Mouse (Mus musculus): ENCODE data around the gene Smndc1.
"Not testable (repeated sequence)": the region's sequence is repeated elsewhere in the genome, so short reads cannot be mapped to it uniquely, and the experiment has no call there.

Gene Smndc1

DNA sequence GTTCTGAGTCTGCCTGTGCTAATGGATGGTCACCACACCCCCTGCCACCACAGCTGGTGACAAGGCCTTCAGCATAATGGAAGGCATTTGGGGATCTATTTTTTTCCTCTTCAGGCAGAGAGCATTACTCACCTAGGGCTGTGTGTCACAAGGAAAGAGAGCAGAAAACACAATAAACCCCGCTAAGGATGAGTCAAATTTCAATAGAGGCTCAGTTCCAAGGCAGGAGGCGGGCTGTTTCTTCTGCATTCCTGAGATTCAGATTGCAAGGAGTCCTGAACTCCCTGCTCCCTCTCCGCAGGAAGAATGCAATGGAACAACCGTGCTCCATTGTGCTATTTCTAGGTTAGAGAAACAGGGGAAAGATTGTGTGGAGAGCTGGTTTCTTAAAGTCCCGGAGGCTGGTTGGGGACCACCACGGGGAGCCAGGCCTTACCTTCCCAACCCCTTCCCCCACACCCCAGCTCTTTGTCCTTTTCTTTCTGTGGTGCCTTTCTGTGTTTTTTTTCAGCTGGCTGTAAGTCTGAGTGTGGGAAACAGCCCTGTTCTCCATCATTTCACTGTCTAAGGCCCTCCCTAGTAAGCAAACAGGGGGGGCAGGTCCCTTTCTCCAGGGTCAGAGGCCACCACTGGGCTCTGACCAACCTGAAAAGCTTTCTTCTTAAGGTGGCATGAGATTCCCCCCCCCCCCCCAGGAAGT is 21.9 kb upstream of the Smndc1 start:
- DNase-seq = no peak

DNA sequence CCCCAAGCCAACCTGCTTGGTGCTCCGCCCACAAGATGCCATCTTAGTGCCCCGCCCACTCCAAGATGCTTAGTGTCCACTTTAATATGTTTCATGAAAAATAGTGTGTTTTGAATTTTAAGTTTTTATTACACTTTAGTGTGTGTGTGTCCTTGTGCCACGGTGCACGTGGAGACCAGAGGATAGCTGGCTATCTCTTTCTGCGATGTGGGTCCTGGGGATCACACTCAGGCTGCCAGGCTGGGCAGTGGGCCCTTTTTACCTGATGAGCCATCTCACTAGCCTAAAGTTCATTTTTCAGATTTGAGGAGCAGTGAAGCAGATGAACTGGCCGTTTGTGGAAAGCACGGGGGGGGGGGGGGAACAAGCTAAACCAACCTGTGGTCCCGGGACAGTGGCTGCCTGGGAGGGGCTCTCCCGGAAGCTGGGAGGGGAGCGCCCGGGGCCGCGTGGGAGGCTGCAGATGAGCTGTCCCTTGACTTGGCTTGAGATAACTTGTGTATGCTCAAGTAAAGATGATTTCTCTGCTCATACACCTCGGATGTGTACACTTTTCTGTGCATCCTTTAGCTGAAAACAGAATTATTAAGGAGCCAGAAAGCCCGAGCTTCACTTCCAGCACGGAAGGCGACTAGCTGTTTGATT is 19.4 kb upstream of the Smndc1 start:
- no peak for DNase-seq

DNA sequence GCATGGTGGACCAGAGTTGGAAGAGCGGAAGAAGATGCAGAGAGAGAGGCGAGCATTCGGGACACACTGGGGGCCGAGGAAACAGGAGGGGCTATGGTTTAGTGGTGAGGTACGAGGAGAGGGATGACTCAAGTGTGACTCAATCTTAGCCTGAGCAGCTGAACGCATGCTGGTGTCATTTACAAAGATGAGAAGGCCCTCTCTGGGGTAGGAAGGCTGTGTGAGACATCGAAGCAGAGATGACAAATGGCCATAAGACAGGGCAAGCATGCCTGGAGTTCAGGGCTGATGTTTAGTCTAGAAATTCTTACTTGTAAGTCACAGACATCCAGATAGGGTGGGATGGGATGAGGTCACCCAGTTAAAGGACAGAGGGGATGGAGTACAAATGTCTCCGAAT is 18.0 kb upstream of the Smndc1 start:
- DNase-seq = no peak

DNA sequence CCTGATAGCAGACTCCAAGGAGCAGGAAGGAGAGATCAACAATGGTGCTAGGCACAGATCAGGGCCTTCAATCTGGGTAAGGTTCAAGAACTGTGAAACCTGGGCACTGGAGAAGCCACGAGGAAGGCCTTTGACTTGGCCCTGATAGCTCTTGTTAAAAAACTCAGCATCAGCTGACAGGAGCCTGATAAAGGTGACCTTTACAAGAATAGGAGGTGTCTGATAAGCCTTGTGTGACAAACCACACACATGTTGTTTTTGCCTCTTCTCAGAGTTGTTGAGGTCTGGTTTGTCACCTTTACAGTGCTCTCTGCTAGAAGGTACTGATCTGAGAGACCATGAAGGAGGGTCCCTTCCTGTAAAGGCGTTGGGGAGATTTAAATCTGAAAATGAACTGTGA is 17.0 kb upstream of the Smndc1 start:
- DNase-seq = no peak

DNA sequence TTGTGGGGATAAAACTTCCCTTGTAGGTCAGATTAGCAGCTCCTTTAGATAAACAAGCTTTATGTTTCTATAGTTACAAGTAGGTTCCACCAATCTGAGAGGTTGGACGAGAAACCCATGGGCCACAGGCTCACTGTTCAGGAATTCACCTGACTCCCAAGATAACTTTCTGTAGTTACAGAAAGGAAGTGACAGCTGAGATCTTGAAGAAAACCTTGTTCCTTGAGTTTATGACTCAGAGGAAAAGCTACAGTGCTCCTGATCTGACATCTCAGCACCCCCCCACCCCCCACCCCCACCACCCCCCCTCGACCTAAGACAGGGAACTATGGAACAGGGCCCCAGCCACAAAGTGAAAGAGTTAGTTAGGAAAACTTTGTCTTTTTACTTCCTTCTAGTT is 15.4 kb upstream of the Smndc1 start:
- DNase-seq = no peak

DNA sequence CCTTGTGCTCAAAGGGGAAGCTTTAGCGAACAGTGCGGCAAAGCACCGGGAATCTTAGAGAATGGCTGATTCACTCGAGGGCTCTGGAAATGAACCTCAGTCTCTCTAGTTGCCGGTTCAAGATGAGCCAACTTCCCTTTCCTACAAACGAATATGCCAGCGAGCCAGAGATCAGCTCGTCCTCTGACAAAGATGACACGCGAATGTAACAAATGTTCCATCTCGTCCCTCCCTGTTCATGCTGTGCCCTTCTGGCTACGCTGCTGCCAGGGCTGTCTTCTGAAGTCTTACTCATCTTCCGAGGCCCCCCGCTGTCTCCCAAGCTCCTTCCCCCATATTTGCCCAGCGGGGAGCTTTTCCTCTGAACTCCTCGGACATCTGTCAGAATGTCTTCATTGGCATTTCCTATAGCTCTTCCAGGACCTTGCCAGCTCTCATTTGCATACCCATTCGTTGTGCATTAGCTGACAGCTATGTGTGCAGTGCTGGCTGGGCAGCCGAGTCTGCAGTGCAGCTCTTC is 14.5 kb upstream of the Smndc1 start:
- no peak for DNase-seq

DNA sequence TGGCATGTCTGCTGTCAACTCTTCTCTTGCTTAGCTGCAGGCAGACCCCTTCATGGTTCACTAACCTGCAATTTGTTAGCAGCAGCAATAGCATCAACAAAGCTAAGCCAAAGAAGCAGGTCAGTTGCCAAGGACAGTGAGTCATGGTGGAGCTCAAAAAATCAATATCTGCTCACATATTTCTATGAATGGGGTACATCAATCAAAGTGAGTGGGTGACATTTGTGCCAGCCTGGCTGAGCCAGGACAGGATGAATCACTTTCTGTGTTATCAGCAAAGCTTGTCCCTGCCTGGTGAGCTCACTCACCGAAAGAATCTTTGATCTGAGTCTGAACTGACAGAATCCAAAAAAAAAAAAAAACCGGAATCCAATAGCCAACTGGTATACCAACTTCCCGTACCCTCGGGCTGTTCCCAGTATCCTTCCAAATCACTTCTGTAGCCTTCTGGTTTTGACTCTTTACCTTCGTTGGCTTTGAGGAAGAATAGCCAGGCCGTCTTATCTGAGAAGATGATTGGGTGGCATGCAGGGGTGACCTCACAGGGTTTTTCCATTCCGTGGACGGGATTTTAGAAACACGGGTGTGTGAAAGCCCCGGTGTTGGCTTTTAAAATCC is 13.9 kb upstream of the Smndc1 start:
- DNase-seq = no peak

DNA sequence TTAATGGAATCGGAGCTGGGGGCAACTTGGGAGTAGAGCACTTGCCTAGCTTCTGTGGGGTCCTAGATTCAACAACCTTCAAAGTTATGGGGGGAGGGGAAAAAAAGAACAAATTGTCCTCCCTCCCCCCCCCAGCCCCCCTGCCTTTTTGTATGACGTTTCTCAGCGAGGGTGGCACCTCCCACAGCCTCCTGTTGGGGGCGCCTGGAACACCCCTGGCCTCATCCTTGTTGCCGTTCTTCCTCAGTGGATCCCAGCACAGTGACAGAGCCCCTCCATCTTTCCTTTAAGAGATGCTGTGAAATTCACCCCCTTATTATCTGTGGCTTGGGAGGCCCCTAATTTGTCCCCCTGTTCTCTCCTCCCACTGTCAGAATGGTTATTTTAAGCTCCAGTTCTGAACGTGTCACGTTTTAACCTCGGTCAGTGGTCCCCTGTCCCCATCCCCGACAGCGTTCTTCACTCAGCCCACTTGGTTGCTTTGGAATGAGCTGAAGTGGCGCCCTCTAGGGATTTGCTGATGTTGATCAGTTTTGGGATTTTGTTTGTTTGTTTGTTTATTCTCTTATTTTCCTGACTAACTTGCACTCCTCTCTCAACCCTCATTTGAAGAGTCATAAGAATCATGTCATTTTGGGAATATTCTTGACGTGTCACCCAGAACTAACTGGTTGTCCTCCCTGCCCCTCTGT is 12.5 kb upstream of the Smndc1 start:
- no peak for DNase-seq

DNA sequence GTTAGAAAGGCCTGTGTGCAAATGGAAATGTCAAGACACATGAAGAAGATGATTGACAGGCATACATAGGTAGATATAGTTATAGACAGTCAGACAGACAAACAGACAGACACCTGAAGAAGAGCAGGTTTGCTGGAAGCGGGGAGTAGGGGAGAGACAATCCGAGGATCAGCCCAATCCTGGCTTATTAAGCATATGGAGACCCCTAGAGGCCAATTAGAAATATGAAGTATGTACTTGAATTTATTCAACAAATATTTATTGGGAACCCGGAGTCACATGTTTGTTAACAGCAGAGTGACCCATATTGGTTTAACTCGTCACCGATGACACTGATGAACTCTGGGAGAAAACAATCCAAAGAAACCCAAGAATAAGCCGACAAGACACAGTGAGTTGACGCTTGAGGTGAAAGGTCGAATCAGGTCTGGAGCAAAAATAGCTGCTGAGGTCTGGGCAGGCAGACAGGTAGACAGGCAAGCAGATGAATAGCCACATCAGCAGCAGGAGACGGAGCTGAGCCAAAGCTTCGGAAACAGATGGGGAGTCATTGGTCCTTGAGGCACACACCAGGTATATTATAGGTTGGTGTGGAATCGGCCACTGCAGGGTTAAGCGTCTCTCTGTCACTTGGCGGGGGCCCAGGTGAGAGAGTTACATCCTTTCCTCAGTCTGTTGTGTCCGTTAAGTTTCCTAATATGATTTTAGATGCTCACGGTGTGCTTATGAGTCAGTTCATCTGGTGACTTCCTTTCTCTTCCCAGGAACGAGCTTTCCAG is 10.1 kb upstream of the Smndc1 start:
- DNase-seq = no peak

DNA sequence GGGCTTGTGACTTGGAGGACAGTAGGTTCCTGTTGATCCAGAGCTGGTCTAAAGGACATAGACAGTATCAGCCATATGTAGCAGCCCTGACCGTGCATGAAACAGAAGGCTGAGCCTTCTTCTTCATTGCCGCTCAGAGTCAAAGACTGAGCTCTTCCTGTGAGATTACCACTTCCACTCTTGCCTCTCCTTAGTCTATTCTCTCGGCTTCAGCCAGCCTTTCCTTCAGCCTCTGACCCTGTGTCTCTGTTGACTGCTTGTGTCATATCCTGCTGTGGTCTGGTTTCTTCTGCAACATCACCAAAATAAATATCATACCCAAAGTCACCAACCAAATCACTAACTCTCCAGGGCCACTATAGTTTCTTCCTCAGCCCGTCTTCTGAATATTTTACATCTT is 8.8 kb upstream of the Smndc1 start:
- DNase-seq = no peak

DNA sequence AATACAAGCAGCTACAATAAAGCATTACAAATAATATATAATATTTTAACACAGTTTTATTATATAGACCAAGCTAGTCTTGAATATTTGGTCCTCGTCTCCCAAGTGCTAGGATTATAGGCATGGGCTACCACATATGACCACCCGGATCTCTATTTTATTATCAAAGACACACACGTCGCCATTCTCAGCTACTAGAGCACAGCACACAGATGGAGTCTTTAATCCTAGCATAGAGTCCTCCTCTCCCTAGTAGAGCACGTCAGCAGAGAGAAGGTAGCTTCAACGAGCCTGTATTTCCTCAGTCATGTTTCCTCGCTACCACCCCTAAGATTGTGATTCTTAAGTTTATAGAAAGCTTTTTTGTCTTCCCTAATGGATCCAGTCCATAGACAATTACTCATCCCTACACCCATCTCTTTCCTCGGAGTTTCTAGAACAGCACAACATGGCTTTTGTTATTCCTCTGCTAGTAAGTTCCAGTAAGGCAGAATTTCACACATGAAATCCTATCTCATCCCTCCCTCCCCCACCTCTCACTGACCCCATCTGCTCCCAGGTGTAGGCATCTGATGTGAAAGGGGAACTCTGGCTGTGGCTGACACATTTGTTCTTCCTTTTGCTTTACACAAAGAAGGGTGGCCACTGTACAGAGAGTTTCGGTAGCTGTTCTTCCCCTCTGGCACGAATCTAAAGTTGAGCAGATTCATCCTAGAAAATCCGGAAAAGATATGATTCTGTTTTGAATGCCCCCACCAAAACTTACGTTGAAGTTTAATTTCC is 7.3 kb upstream of the Smndc1 start:
- no peak for DNase-seq

DNA sequence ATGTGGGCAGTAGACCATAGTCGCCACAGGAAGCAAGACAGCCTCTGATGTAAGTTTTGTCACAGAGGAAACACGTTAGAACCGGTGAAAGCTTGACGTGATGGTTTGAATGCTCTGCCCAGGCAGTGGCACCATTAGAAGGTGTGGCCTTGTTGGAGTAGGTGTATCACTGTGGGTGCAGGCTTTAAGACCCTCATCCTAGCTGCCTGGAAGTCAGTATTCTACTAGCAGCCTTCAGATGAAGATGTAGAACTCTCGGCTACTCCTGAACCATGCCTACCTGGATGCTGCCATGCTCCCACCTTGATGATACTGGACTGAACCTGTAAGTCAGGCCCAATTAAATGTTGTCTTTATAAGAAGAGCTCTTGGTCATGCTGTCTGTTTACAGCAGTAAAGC is 5.4 kb upstream of the Smndc1 start:
- DNase-seq = not testable (repeated sequence)

DNA sequence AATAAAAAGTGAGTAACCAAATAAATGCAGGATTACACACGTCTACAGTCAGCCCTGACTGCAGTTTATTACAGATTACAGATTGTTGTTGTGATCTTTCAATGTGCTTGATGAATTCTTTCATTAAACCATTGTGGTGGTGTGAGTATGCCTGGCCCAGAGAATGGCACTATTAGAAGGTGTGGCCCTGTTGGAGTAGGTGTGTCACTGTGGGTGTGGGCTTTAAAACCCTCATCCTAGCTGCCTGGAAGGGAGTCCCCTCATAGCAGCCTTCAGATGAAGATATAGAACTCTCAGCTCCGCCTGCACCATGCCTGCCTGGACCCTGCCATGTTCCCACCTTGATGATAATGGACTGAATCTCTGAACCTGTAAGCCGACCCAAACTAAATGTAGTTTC is 4.6 kb upstream of the Smndc1 start:
- DNase-seq = not testable (repeated sequence)

DNA sequence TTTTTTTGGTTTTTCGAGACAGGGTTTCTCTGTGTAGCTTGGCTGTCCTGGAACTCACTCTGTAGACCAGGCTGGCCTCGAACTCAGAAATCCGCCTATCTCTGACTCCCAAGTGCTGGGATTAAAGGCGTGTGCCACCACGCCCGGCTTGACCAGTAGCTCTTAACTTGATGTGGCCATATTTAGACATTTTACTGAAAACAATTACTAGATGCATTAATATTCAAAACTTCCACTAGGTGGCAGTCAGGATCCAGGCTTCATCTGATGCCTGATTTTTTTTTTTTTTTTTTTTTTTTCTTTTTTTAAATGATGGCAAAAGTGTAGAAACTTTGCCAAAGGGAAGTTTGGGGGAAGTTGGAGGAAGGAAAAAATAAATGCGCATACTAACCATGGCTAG is 4.2 kb upstream of the Smndc1 start:
- no peak for DNase-seq

DNA sequence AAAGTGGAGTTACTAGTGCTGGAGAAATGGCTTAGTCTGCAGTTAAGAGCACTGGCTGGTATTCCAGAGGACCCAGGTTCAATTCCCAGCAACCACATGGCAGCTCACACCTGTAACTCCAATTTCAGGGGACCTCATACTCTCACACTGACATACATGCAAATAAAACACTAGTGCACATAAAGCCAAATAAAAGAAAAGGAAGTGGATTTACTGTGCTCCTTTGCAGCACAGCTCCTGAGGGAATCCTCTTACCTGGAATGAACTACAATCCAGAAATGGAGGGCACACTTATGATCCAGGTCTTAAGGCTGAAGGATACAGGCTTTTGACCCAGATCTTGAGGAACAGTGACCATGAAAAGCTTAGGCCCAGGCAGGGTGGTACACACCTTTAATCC is 3.3 kb upstream of the Smndc1 start:
- no peak for DNase-seq

DNA sequence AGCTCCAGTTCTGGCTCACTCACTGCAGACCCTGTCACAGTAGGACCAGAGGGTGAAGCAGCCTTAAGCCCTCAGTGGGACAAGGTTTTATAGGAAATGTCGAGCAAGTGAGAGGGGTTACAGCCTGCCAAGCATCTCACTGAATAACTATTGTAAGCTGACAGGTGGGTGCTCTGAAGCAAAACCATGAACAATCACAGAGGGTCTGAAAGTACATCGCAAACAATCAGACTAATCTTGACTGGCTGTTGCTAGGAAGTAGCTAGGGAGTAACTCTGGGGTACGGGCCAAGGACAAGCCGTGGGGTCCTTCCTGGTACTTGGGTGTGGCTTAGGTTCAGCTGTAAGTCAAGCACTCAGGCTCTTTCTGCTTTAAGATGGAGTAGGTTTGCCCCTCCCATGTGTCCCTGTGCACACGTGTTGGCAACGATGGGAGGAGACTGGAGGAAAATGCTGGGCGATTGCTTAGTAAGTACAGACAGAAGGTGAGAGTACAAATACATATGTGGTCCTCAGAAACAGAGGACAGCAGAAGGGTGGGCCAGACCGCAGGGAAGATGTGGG is 2.5 kb upstream of the Smndc1 start:
- no peak for DNase-seq

DNA sequence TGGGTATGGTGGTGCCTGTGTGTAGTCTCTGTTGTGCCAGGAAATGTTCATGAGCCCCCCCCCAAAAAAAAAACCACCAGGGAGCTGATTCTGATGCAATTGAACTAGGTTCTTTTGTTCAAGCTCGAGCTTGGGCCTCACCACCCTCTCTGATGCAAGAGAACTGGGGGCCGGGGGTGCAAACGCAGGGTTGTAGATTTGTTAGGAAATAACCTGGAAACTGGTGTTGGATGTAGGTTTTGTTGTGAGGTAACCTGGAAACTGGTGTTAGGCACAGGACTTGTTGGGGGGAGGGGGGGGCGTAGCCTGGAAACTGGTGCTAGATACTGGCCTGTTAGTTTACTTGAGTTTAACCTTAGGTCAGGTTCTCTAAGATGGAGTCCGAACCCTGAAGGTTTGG is 1.4 kb upstream of the Smndc1 start:
- DNase-seq = no peak

DNA sequence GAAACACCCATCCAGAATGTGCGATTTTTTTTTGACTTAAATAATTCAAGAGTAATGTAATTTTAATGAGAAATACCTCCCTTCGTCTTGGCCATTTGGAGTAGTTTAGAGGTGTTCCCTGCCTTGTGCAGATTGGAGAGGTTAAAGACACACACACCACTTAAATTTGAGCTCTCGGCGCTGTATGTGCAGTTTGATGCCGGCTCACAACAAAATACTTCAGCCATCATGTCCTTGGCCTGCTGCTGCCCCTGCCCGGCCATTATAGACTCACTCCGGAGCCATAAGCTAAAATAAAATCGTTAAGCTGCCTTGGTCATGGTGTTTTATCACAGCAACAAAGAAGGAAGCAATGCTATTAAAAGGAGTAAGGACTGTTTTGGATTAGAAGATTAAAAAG is 1.0 kb upstream of the Smndc1 start:
- no peak for DNase-seq

DNA sequence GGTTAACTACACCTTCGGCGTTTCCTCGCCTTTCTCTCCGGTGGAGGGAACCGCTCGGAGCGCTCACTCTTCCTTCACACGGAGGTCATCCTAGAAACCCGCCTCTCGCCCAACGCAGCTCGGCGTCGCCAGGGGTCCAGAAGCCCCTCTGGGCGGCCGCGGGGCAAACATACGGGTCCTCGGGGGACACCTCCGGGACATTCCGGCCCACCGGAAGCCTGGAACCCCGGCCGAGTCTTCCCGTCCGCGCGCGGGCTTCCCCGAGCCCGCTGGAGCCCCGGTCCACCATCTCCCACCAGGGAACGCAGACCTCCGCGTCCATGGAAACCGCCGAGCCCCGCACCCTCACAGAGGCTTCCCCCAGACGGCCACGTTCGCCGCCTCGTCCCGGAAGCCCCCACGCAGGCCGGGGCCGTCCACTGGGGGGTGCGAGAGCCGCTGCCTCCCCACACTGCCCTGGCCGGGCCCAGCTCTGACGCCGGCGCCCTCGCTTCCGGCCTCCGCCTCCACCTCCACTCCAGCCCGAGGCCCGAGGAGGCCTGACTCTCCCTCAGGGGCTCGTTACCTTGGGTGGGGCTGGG is 437 bp downstream of the Smndc1 start:
- DNase-seq = peak; percentile 64

DNA sequence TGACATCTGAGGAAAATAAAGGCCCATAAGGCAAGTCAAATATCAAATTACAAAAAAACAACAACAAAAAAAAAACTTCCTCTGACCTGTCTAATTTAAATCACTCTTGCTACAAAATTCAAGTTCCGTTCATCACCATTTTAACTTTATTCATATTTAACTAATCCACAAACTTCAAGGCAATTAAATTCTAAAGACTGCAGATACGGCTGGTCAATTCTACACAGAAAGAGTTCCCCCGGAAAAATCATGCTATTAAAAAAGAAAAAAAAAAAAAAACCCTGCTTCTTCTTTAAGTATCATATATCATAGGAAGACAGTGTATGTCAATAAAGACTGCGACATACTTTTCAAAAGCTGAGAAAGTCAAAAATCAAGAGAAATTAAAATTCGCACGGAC is 961 bp downstream of the Smndc1 start:
- no peak for DNase-seq

DNA sequence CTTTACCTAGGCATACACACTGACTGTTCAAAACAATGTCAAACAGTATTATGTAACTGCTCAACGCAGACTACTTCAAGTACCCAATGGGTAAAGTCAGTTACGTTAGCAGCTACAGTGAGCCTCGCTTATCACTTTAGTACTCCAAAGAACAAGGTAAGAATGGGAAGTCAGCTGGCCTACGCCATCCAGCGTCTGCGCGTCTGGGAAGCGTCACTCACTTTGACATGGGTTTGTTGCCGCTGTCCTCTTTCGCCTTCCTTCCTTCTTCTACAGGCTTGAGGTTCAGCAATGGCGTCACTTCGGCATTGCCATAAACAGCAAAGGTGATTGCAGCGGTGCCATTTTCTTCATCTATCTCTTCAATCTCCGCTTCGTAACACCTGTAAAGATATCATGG is 7.0 kb downstream of the Smndc1 start:
- no peak for DNase-seq

Measured in right cerebral cortex, postnatal 14 days (tissue).